Comparison of ENCODE assay signal across 8 mouse cellular contexts in the genomic region with DNA sequence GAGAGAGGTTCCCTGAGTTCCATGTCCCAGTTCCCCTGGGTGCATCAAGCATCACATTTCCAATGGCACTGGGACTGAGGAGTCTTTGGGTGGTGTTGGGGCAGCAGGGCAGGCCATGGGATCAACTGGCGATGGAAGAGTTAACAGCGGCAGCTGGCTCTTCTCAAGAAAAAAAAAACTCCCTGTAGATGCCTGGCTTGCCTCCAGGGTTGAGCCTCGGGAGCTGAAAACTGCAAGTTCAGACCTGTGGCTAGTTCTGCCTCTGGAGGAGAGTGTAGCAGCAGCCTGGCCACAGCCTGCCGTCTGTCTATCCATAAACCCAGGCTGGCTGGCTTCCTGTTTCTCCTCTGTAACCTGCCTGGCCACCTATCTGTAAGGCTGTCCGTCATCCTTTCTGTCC. TPM values are rescaled to one million over a fixed set of nuclear protein-coding genes. Genes with fewer than 3 reads are reported as not detected.
DNase-seq lines count a peak whose midpoint lies in the region; ATAC-seq and TF ChIP-seq lines count a peak whose summit lies in the region.

A gene (plus strand): TSS at position 212 of the 400 bp plus-strand sequence.

- TF ChIP-seq EP300 in lung, postnatal 0 days (IDR thresholded peaks at IDR 0.05): no peak

- peak; percentile 46 to 50 for DNase-seq in lung, adult 18-20 months
- DNase-seq in lung, postnatal 25 days (ENCODE audit: low spot score): no peak
- peak; percentile 62 to 78 for DNase-seq in heart, adult 9 months (ENCODE audit: low spot score in 2 of 2)
- peak; percentile 81 for DNase-seq in kidney, adult 2 months
- peak; percentile 69 for DNase-seq in lung, postnatal 0 days (ENCODE audit: low spot score)
- peak; percentile 25 for DNase-seq in thymus, postnatal 0 days (ENCODE audit: low spot score)
- DNase-seq in natural killer cell, adult 2 months (ENCODE audit: low spot score in 2 of 2): no peak

- TF ChIP-seq CTCF in kidney, adult 2 months (conservative IDR thresholded peaks at IDR 0.05; ENCODE audit: insufficient read depth, insufficient read length, low read depth, low read length): no peak
- no peak for TF ChIP-seq CTCF in lung, postnatal 0 days (IDR thresholded peaks at IDR 0.05)

- no peak for ATAC-seq in lung, postnatal 0 days

- no peak within 1 kb of the TSS for H3K9ac ChIP-seq in lung, postnatal 0 days (replicated peaks; ENCODE audit: low read depth)

- no peak for TF ChIP-seq POLR2A in kidney, adult 2 months (IDR thresholded peaks at IDR 0.05; ENCODE audit: low read depth, low read length)

- peak within 1 kb of the TSS; percentile 78 for H3K27ac ChIP-seq in brown adipose tissue, adult 24 weeks (replicated peaks; ENCODE audit: low read depth, low read length)
- H3K27ac ChIP-seq in kidney, adult 2 months (ENCODE audit: insufficient read depth, low read depth, low read length): peak within 1 kb of the TSS; percentile 37
- H3K27ac ChIP-seq in lung, postnatal 0 days (ENCODE audit: low read length): no peak within 1 kb of the TSS

- H3K4me2 ChIP-seq in lung, postnatal 0 days (replicated peaks; ENCODE audit: low read depth, low read length): peak within 1 kb of the TSS; percentile 38

- H3K27me3 ChIP-seq in kidney, adult 2 months (replicated peaks; ENCODE audit: control insufficient read depth, insufficient read depth, low read length): no peaks in the 10 kb centered on the region
- H3K27me3 ChIP-seq in lung, postnatal 0 days (replicated peaks; ENCODE audit: insufficient read depth, low read length): no peaks in the 10 kb centered on the region

- H3K9me3 ChIP-seq in lung, postnatal 0 days (ENCODE audit: low read length): no peaks in the 10 kb centered on the region

- WGBS in kidney, adult 2 months: 14% methylated on average over 5 of the region's 5 CpGs
- WGBS in lung, postnatal 0 days: 8% methylated on average over 5 of the region's 5 CpGs

- peaks cover 3% of the 10 kb centered on the region; the same call in 1 of the 2 replicates for H3K4me1 ChIP-seq in brown adipose tissue, adult 24 weeks (ENCODE audit: control insufficient read depth, insufficient read depth, insufficient read length, low read length)
- H3K4me1 ChIP-seq in kidney, adult 2 months (ENCODE audit: control insufficient read depth, insufficient read depth, low read length): peaks cover 14% of the 10 kb centered on the region
- peaks cover 31% of the 10 kb centered on the region for H3K4me1 ChIP-seq in lung, postnatal 0 days (ENCODE audit: insufficient read depth, low read depth, low read length)

- H3K4me3 ChIP-seq in brown adipose tissue, adult 24 weeks (ENCODE audit: insufficient read depth, low read depth, low read length): peak within 1 kb of the TSS; percentile 54
- peak within 1 kb of the TSS; percentile 38 for H3K4me3 ChIP-seq in kidney, adult 2 months (ENCODE audit: insufficient read depth, low read depth, low read length)
- H3K4me3 ChIP-seq in lung, postnatal 0 days (ENCODE audit: low read depth, low read length): peak within 1 kb of the TSS; percentile 8; the same call in 1 of the 2 replicates

- H3K36me3 ChIP-seq in kidney, adult 2 months (ENCODE audit: control insufficient read depth, insufficient read depth, low read length): no peaks in the 10 kb centered on the region
- H3K36me3 ChIP-seq in lung, postnatal 0 days (ENCODE audit: insufficient read depth, low read length): no peaks in the 10 kb centered on the region

RNA-seq across cellular contexts. Expression of the gene that starts here (rescaled TPM):
- 3.1 and 4.3 TPM in 2 replicates for polyA plus RNA-seq in brown adipose tissue, adult 24 weeks (2012; ENCODE audit: insufficient read depth, insufficient read length, missing spikeins)
- polyA plus RNA-seq in kidney, adult 2 months (2012; rRNA removed): 34.5 and 48.3 TPM in 2 replicates
- 3.0 and 3.4 TPM in 2 replicates for polyA plus RNA-seq in lung, postnatal 0 days (2015; fragmentation: Nextera tagmentation; extraction: Ambion mirVana)
- 11.9 and 12.0 TPM in 2 replicates for polyA plus RNA-seq in thymus, postnatal 0 days (2015; fragmentation: Nextera tagmentation; extraction: Ambion mirVana)

Comparison
In these comparisons a context has a peak if more than half of its experiments do, and no peak if none do; other contexts are left out.
1. DNase-seq: peak in lung, adult 18-20 months (2 of 2), heart, adult 9 months (2 of 2), kidney, adult 2 months (single experiment), lung, postnatal 0 days (single experiment) and thymus, postnatal 0 days (single experiment); none in lung, postnatal 25 days (single experiment) and natural killer cell, adult 2 months (0 of 2).
2. Peak in every context shown above with its lines, with median percentiles within 50 percentile points of each other: H3K4me3 ChIP-seq.